In genomic region chr2:180709923-180710272, GRCm38 (mm10) we compare ENCODE assay signal across 7 mouse cellular contexts. TPM values are rescaled to one million over a fixed set of nuclear protein-coding genes. Genes with fewer than 3 reads are reported as not detected.
A peak's percentile ranks its signal among the peaks of the same experiment; 100 is the strongest.
DNase-seq lines count a peak whose midpoint lies in the region; ATAC-seq lines count a peak whose summit lies in the region.

Gene Dido1 (minus strand): TSS chr2:180709999.
Gene Gid8 (plus strand): TSS chr2:180710117.

- no peaks in the 10 kb centered on the region for H3K27me3 ChIP-seq in embryonic facial prominence, embryonic 11.5 days (ENCODE audit: control insufficient read depth, insufficient read depth, low read length)
- no peaks in the 10 kb centered on the region for H3K27me3 ChIP-seq in limb, embryonic 10.5 days (ENCODE audit: low read depth, poor library complexity, severe bottlenecking)
- H3K27me3 ChIP-seq in midbrain, embryonic 13.5 days: no peaks in the 10 kb centered on the region

- peaks cover 6% of the 10 kb centered on the region for H3K4me1 ChIP-seq in embryonic facial prominence, embryonic 11.5 days (ENCODE audit: control insufficient read depth, insufficient read depth, low read length)
- peaks cover 20% of the 10 kb centered on the region for H3K4me1 ChIP-seq in limb, embryonic 10.5 days
- peaks cover 26% of the 10 kb centered on the region for H3K4me1 ChIP-seq in midbrain, embryonic 13.5 days (replicated peaks)

- peaks cover 2% of the 10 kb centered on the region; the same call in 1 of the 2 replicates for H3K36me3 ChIP-seq in embryonic facial prominence, embryonic 11.5 days (replicated peaks; ENCODE audit: control insufficient read depth, insufficient read depth, low read depth, low read length)
- H3K36me3 ChIP-seq in limb, embryonic 10.5 days: peaks cover 52% of the 10 kb centered on the region
- H3K36me3 ChIP-seq in midbrain, embryonic 13.5 days: peaks cover 15% of the 10 kb centered on the region

- peak within 1 kb of the TSS; percentile 100 for H3K4me3 ChIP-seq in embryonic facial prominence, embryonic 11.5 days (ENCODE audit: low read depth, low read length)
- H3K4me3 ChIP-seq in limb, embryonic 10.5 days: peak within 1 kb of the TSS; percentile 96
- H3K4me3 ChIP-seq in midbrain, embryonic 13.5 days (replicated peaks): peak within 1 kb of the TSS; percentile 98

- H3K9ac ChIP-seq in embryonic facial prominence, embryonic 11.5 days (replicated peaks; ENCODE audit: low read length): peak within 1 kb of the TSS; percentile 98
- H3K9ac ChIP-seq in midbrain, embryonic 13.5 days (replicated peaks): peak within 1 kb of the TSS; percentile 99

- DNase-seq in adrenal gland, postnatal 14 days: peak; percentile 98
- peak; percentile 99 for DNase-seq in embryonic facial prominence, embryonic 11.5 days (ENCODE audit: low spot score)
- peak; percentile 93 for DNase-seq in kidney, adult 11 months
- DNase-seq in limb, embryonic 10.5 days (ENCODE audit: low spot score): peak; percentile 98
- DNase-seq in spleen, adult 12 weeks (ENCODE audit: low spot score): peak; percentile 86

- H3K4me2 ChIP-seq in embryonic facial prominence, embryonic 11.5 days (ENCODE audit: low read depth, low read length): peak within 1 kb of the TSS; percentile 73
- H3K4me2 ChIP-seq in midbrain, embryonic 13.5 days (replicated peaks): peak within 1 kb of the TSS; percentile 87

- peak; percentile 90 for ATAC-seq in embryonic facial prominence, embryonic 11.5 days (replicated peaks; ENCODE audit: insufficient number of reproducible peaks, low FRiP score, low TSS enrichment, low read depth)
- ATAC-seq in granulocyte monocyte progenitor cell, adult 5-6 weeks (replicated peaks; ENCODE audit: poor library complexity, severe bottlenecking): peak; percentile 89
- ATAC-seq in midbrain, embryonic 13.5 days: peak; percentile 96

- WGBS in embryonic facial prominence, embryonic 11.5 days: under 1% methylated on average over 35 of the region's 43 CpGs
- WGBS in limb, embryonic 10.5 days: under 1% methylated on average over 42 of the region's 43 CpGs
- WGBS in midbrain, embryonic 13.5 days: 0% methylated on average over 43 of the region's 43 CpGs

- H3K27ac ChIP-seq in embryonic facial prominence, embryonic 11.5 days (replicated peaks; ENCODE audit: low read depth, low read length): peak within 1 kb of the TSS; percentile 79
- peak within 1 kb of the TSS; percentile 96 for H3K27ac ChIP-seq in limb, embryonic 10.5 days
- H3K27ac ChIP-seq in midbrain, embryonic 13.5 days: peak within 1 kb of the TSS; percentile 85

- H3K9me3 ChIP-seq in embryonic facial prominence, embryonic 11.5 days (replicated peaks; ENCODE audit: control insufficient read depth, low read length): no peaks in the 10 kb centered on the region
- H3K9me3 ChIP-seq in limb, embryonic 10.5 days (replicated peaks): no peaks in the 10 kb centered on the region
- no peaks in the 10 kb centered on the region for H3K9me3 ChIP-seq in midbrain, embryonic 13.5 days

RNA-seq across cellular contexts. Expression of gene Dido1, which starts in this region (rescaled TPM):
- 49.3 and 54.1 TPM in 2 replicates for total RNA-seq in adrenal gland, postnatal 14 days (2021)
- 27.8 and 28.3 TPM in 2 replicates for polyA plus RNA-seq in embryonic facial prominence, embryonic 11.5 days (2014; fragmentation: Nextera tagmentation; extraction: Ambion mirVana)
- 44.8 and 57.8 TPM in 2 replicates for total RNA-seq in granulocyte monocyte progenitor cell, adult 5-6 weeks (2014; fragmentation: Nextera tagmentation)
- 48.5 and 51.3 TPM in 2 replicates for total RNA-seq in granulocyte monocyte progenitor cell, adult 5-6 weeks (2017)
- 33.7 and 40.0 TPM in 2 replicates for polyA plus RNA-seq in limb, embryonic 10.5 days (2016; fragmentation: Nextera tagmentation; extraction: Ambion mirVana)
- 33.9 and 36.3 TPM in 2 replicates for polyA plus RNA-seq in midbrain, embryonic 13.5 days (2015; fragmentation: Nextera tagmentation; extraction: Ambion mirVana)

RNA-seq across cellular contexts. Expression of gene Gid8, which starts in this region (rescaled TPM):
- total RNA-seq in adrenal gland, postnatal 14 days (2021): 62.9 and 65.5 TPM in 2 replicates
- polyA plus RNA-seq in embryonic facial prominence, embryonic 11.5 days (2014; fragmentation: Nextera tagmentation; extraction: Ambion mirVana): 68.7 and 72.1 TPM in 2 replicates
- 50.9 and 61.5 TPM in 2 replicates for total RNA-seq in granulocyte monocyte progenitor cell, adult 5-6 weeks (2014; fragmentation: Nextera tagmentation)
- total RNA-seq in granulocyte monocyte progenitor cell, adult 5-6 weeks (2017): 58.6 and 64.3 TPM in 2 replicates
- 44.8 and 53.4 TPM in 2 replicates for polyA plus RNA-seq in limb, embryonic 10.5 days (2016; fragmentation: Nextera tagmentation; extraction: Ambion mirVana)
- 56.3 and 61.1 TPM in 2 replicates for polyA plus RNA-seq in midbrain, embryonic 13.5 days (2015; fragmentation: Nextera tagmentation; extraction: Ambion mirVana)

Comparison
In these comparisons a context has a peak if more than half of its experiments do, and no peak if none do; other contexts are left out.
1. Peak in every context shown above with its lines: DNase-seq, ATAC-seq, H3K4me3 ChIP-seq and H3K27ac ChIP-seq.